Mouse (Mus musculus) hindbrain, embryonic 12.5 days (tissue): ENCODE results near the gene Zdhhc20. TPM values are rescaled to one million over a fixed set of nuclear protein-coding genes. Genes with fewer than 3 reads are reported as not detected.
"Not testable (repeated sequence)": the region's sequence is repeated elsewhere in the genome, so short reads cannot be mapped to it uniquely, and the experiment has no call there.

Source experiments
- ATAC-seq: fragments of 200-750 bp; cut with Nextera tagmentation; 2 replicates; pipeline ENCODE4 v1.8.0; 2017; ENCODE audit warnings: moderate TSS enrichment; ENCODE audit not compliant: low FRiP score
- H3K27ac ChIP-seq: fragments of 300-500 bp; sonication (generic); 2 replicates; pipeline ENCODE4 v1.5.1; 2016; ENCODE audit warnings: mild to moderate bottlenecking
- H3K27me3 ChIP-seq: fragments of 300-500 bp; sonication (generic); 2 replicates; pipeline ENCODE4 v1.6.1; 2016; ENCODE audit warnings: mild to moderate bottlenecking
- H3K36me3 ChIP-seq: fragments of 300-500 bp; sonication (generic); 2 replicates; pipeline ENCODE4 v1.6.1; 2016; ENCODE audit warnings: mild to moderate bottlenecking
- H3K4me1 ChIP-seq: fragments of 300-500 bp; sonication (generic); 2 replicates; pipeline ENCODE4 v1.6.1; 2016
- H3K4me2 ChIP-seq: fragments of 300-500 bp; sonication (generic); replicated peaks from 2 replicates; pipeline ENCODE4 v1.6.1; 2016; ENCODE audit warnings: mild to moderate bottlenecking
- H3K4me3 ChIP-seq: fragments of 300-500 bp; sonication (generic); 2 replicates; pipeline ENCODE4 v1.5.1; 2016; ENCODE audit warnings: mild to moderate bottlenecking
- H3K9ac ChIP-seq: fragments of 300-500 bp; sonication (generic); 2 replicates; pipeline ENCODE4 v1.6.1; 2016; ENCODE audit warnings: mild to moderate bottlenecking, moderate library complexity
- H3K9me3 ChIP-seq: fragments of 300-500 bp; sonication (generic); replicated peaks from 2 replicates; pipeline ENCODE4 v1.6.1; 2016; ENCODE audit warnings: mild to moderate bottlenecking
- WGBS: fragments of 180-500 bp; shearing (Covaris S2); methylation state at CpG from one replicate; pipeline ENCODE4 v1.1.7; 2016; 5-methylcytosine and 5-hydroxymethylcytosine counted together
- polyA plus RNA-seq: library from polyadenylated mRNA; unstranded; fragments of >200 nt; fragmentation: Nextera tagmentation; extraction: Ambion mirVana; gene quantifications from 2 replicates; pipeline ENCODE4 v1.2.1, GENCODE M21; 2016

Gene Zdhhc20
- polyA plus RNA-seq, 1 experiment from 2014 or later: 67.0 TPM

DNA sequence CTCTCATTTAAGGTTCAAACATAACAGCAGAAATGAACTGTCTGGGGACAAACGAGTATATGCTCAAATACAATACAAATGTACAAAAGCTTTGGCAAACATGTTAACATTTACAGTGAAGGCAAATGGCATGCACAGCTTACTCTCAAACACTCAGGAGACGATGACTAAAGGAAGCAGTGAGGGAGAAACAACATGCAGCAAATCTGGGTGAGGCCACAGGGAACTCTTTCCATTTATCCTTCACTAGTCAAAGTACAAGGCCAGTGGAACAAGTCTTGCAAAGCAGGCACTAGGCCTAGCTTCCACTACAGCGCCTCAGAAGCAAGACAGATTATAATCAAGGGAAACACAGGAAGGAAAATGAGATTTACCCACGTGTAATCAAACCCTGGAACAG lies 7.4 kb downstream of the Zdhhc20 start:
- Histone ChIP-seq H3K4me3 (no peak overlapping the region), H3K27me3 (no peaks in the 10 kb centered on the region), H3K36me3 (no peaks in the 10 kb centered on the region), H3K27ac (no peak overlapping the region), H3K9me3 (no peaks in the 10 kb centered on the region), H3K9ac (no peak overlapping the region), H3K4me2 (no peak overlapping the region), H3K4me1 (peaks cover 6% of the 10 kb centered on the region; the same call in 1 of the 2 replicates)
- ATAC-seq: no peak
- 70% methylated on average over 4 of the region's 4 CpGs for WGBS

DNA sequence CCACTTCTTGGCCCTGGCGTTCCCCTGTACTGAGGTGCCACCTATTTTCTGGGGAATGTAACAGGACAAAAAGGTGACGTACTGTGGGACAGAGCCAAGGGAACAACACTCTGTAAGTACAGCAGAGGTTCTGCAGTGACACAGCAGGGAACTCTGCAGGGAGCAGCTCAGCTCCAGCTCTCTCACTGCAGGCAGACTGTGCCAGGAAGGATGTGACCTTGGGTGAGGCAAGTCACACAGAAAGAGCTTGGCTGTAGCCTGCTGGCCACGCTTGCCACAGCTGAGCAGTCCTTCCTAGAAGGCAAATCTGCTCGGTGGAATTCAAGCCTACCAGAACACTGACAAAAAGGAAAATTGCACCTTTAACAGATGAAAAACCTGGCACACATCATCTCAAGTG lies 8.3 kb downstream of the Zdhhc20 start:
- no peak overlapping the region for H3K9ac ChIP-seq
- no peaks in the 10 kb centered on the region for H3K36me3 ChIP-seq
- H3K4me1 ChIP-seq: peaks cover 6% of the 10 kb centered on the region; the same call in 1 of the 2 replicates
- no peak overlapping the region for H3K4me3 ChIP-seq
- WGBS: 56% methylated on average over 4 of the region's 4 CpGs
- no peaks in the 10 kb centered on the region for H3K9me3 ChIP-seq
- no peak for ATAC-seq
- no peak overlapping the region for H3K4me2 ChIP-seq
- no peaks in the 10 kb centered on the region for H3K27me3 ChIP-seq
- no peak overlapping the region for H3K27ac ChIP-seq

DNA sequence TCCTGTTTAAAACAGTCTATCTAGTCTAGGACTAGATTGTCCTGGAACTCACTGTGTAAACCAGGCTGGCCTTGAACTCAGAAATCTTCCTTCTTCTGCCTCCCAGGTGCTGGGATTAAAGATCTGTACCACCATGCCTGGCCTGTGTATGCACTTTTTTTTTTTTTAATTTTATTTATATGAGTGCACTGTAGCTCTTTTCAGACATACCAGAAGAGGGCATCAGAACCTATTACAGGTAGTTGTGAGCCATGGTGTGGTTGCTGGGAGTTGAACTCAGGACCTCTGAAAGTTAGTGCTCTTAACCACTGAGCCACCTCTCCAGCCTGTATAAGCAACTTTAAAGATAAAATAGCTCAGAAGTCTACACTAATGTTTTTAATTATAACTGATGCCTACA lies 9.0 kb downstream of the Zdhhc20 start:
- H3K4me3 ChIP-seq: no peak overlapping the region
- ATAC-seq: no peak
- no peak overlapping the region for H3K9ac ChIP-seq

DNA sequence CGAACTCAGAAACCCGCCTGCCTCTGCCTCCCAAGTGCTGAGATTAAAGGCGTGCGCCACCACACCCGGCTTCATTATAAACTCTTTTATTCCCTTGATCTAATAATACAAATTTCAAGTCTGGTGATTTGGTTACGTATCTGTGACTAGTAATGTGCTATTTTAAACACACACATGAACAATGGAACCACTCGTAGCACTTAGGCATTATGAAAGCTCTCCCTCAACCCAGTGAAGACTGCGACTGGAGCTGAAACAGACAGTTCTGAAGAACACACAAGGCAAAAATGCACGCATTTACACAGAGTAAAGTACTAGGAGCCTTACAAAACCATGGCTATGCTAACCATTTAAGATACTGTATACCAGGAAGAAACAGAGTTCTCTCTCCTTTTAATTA lies 12.2 kb downstream of the Zdhhc20 start:
- no peaks in the 10 kb centered on the region for H3K27me3 ChIP-seq
- no peaks in the 10 kb centered on the region for H3K9me3 ChIP-seq
- WGBS: 93% methylated on average over 9 of the region's 9 CpGs
- no peak overlapping the region for H3K27ac ChIP-seq
- no peak for ATAC-seq
- no peak overlapping the region for H3K4me2 ChIP-seq
- no peak overlapping the region for H3K9ac ChIP-seq
- H3K4me3 ChIP-seq: no peak overlapping the region
- peaks cover 4% of the 10 kb centered on the region; the same call in 1 of the 2 replicates for H3K36me3 ChIP-seq
- H3K4me1 ChIP-seq: peaks cover 6% of the 10 kb centered on the region; the same call in 1 of the 2 replicates

More for the DNA sequence above, 9.0 kb downstream of the Zdhhc20 start:
- no peaks in the 10 kb centered on the region for H3K27me3 ChIP-seq
- H3K36me3 ChIP-seq: no peaks in the 10 kb centered on the region
- H3K4me1 ChIP-seq: peaks cover 6% of the 10 kb centered on the region; the same call in 1 of the 2 replicates
- no peaks in the 10 kb centered on the region for H3K9me3 ChIP-seq
- no peak overlapping the region for H3K4me2 ChIP-seq
- H3K27ac ChIP-seq: no peak overlapping the region

DNA sequence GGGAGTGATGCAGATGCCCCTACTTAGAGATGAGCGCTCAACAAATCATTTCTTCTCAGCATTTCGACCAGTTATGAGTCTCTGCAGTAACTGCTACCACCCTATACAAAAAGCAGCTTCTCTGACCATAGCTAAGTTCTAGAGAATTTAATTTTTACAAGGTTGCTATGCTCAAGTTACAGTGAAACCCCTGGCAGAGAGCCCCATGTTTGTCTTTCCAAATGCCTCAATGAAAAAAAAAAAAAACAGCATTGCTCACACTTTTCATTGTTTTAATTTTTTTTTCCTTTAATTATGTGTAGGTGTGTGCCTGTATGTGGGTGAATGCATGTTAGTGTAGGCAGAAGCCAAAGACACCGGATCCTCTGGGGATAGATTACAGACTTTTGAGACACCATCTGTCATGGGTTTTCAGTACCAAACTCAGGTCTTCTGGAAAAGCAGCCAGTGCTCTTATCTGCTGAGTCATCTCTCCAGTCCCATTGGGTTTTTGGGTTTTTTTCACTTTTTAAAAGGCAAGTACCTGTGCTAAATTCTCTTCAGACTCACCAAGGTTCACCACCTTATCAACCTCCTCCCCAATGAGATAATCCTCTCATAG lies 23.3 kb downstream of the Zdhhc20 start:
- Histone ChIP-seq H3K9ac (no peak overlapping the region), H3K9me3 (no peaks in the 10 kb centered on the region), H3K27me3 (no peaks in the 10 kb centered on the region), H3K4me1 (no peaks in the 10 kb centered on the region), H3K4me3 (no peak overlapping the region), H3K36me3 (peaks cover 42% of the 10 kb centered on the region), H3K27ac (no peak overlapping the region), H3K4me2 (no peak overlapping the region)
- no peak for ATAC-seq
- 93% methylated on average over 3 of the region's 3 CpGs for WGBS

DNA sequence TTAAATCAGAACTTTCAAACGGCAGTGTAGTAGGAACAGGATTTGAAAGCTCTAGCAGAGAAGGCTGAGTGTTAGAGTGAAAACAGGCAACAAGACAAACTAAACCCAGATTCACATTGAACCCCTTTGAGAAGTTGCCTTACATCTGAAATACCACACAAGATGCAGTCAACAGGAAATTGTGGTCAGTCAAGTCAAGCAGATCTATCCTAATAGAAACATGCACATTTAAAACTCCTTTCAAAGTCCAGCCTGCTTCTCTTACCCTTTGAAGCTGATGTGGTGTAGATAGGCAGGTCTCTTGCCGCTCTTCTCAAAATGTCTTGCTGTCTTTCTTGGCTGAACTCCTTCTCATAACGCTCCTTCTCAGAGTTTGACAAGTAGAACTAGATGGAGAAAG lies 24.8 kb downstream of the Zdhhc20 start:
- H3K36me3 ChIP-seq: peaks cover 46% of the 10 kb centered on the region
- no peak for ATAC-seq

DNA sequence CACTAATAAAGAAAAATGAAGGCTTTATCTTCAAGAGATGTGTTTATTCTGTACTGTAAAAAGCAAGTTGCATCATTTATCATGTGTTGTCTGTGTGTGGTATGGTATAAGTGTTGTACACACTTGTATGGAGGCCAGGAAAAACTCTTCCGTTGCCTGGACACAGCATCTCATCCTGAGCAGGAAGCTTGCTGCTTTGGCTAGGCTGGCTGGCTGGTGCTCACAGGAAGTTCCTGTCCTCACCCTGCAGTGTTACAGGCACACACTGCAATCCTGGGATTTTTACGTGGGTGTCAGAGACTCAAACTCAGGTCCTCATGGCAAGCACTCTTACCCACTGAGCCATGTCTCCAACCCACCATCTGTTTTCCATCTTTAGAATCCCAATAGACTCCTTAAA lies 26.9 kb downstream of the Zdhhc20 start:
- H3K9ac ChIP-seq: no peak overlapping the region
- H3K9me3 ChIP-seq: no peaks in the 10 kb centered on the region
- H3K27ac ChIP-seq: no peak overlapping the region
- H3K4me1 ChIP-seq: no peaks in the 10 kb centered on the region
- H3K4me3 ChIP-seq: no peak overlapping the region
- WGBS: 94% methylated on average over 2 of the region's 2 CpGs
- no peak overlapping the region for H3K4me2 ChIP-seq
- ATAC-seq: no peak
- H3K36me3 ChIP-seq: peaks cover 37% of the 10 kb centered on the region
- H3K27me3 ChIP-seq: no peaks in the 10 kb centered on the region

More for the DNA sequence above, 24.8 kb downstream of the Zdhhc20 start:
- no peak overlapping the region for H3K4me3 ChIP-seq
- H3K27me3 ChIP-seq: no peaks in the 10 kb centered on the region
- H3K4me2 ChIP-seq: no peak overlapping the region
- H3K27ac ChIP-seq: no peak overlapping the region
- no peak overlapping the region for H3K9ac ChIP-seq
- no peaks in the 10 kb centered on the region for H3K4me1 ChIP-seq
- H3K9me3 ChIP-seq: no peaks in the 10 kb centered on the region
- WGBS: 95% methylated on average over 3 of the region's 3 CpGs

DNA sequence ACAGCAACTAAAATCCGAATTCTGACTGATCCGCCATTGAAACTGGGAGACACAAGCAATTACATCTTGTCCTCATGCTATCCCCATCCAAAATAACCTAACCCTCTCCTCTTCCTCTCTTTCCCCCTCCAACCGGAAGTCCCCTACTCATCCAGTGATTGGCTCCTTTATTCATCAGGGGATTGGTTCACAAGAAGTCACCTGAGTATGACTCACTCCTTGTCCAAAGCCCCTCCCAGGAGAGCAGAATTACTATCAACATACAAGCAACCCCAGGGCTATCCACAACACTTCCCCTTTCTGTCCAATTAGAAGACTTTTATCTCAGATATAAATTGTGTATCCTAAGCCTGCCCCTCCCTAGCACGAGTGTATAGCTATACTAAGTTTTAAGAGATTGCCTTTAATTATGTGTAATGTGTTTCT lies 28.1 kb downstream of the Zdhhc20 start:
- no peaks in the 10 kb centered on the region for H3K27me3 ChIP-seq
- H3K4me3 ChIP-seq: no peak overlapping the region
- H3K4me2 ChIP-seq: no peak overlapping the region
- WGBS: 89% methylated on average over 4 of the region's 4 CpGs
- no peak overlapping the region for H3K27ac ChIP-seq
- H3K9me3 ChIP-seq: no peaks in the 10 kb centered on the region
- no peaks in the 10 kb centered on the region for H3K4me1 ChIP-seq
- peaks cover 43% of the 10 kb centered on the region for H3K36me3 ChIP-seq
- no peak for ATAC-seq
- H3K9ac ChIP-seq: no peak overlapping the region

DNA sequence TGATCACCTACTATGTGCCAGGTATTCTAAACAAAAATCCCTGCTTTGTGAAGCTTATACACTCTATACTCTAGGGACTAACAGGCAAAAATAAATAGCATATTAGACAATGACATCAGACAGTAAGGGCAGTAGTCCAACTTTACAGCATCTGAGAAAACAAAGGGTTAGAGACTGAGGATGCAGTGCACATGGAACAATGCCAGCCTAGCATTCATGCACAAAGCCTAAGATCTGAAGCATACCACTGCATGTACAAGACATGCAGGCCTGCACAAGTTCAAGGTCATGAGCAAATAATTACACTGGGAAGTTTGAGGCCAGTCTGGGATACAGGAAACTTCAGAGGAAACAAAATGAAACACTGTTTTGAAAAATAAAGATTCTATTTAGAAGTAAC lies 30.6 kb downstream of the Zdhhc20 start:
- Histone ChIP-seq H3K27ac (no peak overlapping the region), H3K4me1 (no peaks in the 10 kb centered on the region), H3K36me3 (peaks cover 26% of the 10 kb centered on the region), H3K27me3 (no peaks in the 10 kb centered on the region), H3K4me2 (no peak overlapping the region), H3K9ac (no peak overlapping the region), H3K4me3 (no peak overlapping the region), H3K9me3 (no peaks in the 10 kb centered on the region)
- ATAC-seq: no peak

DNA sequence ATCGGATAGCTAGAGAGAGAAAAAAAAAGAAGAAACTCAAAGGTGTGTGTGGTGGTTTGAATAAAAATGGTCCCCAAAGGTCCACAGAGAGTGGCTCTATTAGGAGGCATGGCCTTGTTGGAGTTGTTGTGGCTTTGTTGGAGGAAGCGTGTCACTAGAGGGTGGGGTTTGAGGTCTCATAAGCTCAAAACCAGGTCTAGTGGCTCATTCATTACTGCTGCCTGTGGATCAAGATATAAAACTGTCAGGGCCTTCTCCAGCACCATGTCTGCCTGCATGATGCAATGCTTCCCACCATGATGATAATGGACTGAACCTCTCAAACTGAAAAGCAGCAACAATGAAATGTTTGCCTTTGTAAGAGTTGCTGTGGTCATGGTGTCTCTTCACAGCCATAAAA lies 31.5 kb downstream of the Zdhhc20 start:
- 96% methylated on average over 2 of the region's 2 CpGs for whole genome bisulfite sequencing
- Histone ChIP-seq H3K4me3 (no peak overlapping the region), H3K27ac (no peak overlapping the region), H3K27me3 (no peaks in the 10 kb centered on the region), H3K4me1 (no peaks in the 10 kb centered on the region), H3K4me2 (no peak overlapping the region), H3K36me3 (peaks cover 21% of the 10 kb centered on the region), H3K9ac (no peak overlapping the region), H3K9me3 (no peaks in the 10 kb centered on the region)
- no peak for ATAC-seq

DNA sequence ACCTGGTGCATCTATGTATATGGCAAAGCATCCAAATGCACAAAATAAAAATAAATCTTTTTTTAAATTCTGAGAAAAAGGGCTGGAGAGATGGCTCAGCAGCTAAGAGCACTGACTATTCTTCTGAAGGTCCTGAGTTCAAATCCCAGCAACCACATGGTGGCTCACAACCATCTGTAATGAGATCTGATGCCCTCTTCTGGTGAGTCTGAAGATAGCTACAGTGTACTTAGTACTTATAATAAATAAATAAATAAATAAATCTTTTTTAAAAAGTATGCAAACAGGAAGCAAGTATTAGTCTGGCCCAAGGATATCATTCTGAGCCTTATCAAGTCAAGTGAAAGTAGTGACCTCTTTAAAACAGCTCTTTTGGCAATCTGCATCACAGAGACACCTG lies 34.0 kb downstream of the Zdhhc20 start:
- H3K4me2 ChIP-seq, H3K9ac ChIP-seq, H3K27ac ChIP-seq, H3K27me3 ChIP-seq, H3K4me1 ChIP-seq, H3K4me3 ChIP-seq, H3K9me3 ChIP-seq, ATAC-seq: not testable (repeated sequence)
- H3K36me3 ChIP-seq: peaks cover 15% of the 10 kb centered on the region

DNA sequence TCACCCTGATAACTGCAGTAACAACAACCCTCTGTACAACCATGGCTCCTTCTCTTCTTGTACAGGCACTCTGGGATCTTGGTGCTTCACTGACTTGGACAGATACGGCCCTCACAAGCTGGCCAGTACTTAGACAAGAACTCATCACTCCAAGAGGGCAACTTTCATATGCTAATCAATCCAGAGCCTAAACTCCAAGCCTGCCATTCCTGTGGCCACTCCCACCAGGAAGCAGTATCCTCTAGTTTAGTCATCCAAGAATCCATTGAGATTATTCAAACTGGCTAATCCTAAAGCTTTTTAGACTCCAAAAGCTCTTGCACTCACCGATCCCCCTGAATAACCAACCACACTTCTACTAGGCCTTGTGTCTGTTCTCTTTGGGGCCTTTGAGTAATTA lies 37.1 kb downstream of the Zdhhc20 start:
- Histone ChIP-seq H3K36me3 (peaks cover 23% of the 10 kb centered on the region), H3K9ac (no peak overlapping the region), H3K4me3 (no peak overlapping the region), H3K27ac (no peak overlapping the region), H3K4me2 (no peak overlapping the region), H3K27me3 (no peaks in the 10 kb centered on the region), H3K9me3 (no peaks in the 10 kb centered on the region), H3K4me1 (no peaks in the 10 kb centered on the region)
- 81% methylated on average over 2 of the region's 2 CpGs for WGBS
- no peak for ATAC-seq

DNA sequence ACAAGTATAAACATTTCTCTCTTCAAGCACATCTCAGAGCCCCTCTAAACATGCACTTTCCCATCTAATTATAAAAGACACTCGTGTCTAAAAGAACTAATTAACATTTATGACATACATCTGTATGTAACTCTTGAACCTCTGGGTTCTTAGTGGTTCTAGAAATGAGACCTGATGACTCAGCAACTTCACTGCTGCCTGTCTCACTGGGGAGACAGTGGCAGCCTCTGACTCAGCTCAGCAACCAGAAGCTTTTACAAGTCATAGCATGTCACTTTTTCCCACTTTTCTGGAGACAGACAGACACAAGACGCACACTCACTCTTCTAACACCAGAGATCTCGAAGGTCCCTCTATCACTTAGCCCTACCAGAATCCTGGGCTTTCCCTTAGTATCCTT lies 39.7 kb downstream of the Zdhhc20 start:
- H3K9ac ChIP-seq: no peak overlapping the region
- no peak overlapping the region for H3K4me3 ChIP-seq
- H3K9me3 ChIP-seq: no peaks in the 10 kb centered on the region
- no peak overlapping the region for H3K4me2 ChIP-seq
- peaks cover 32% of the 10 kb centered on the region for H3K36me3 ChIP-seq
- ATAC-seq: no peak
- no peaks in the 10 kb centered on the region for H3K4me1 ChIP-seq
- WGBS: 89% methylated on average over 3 of the region's 3 CpGs
- H3K27me3 ChIP-seq: no peaks in the 10 kb centered on the region
- H3K27ac ChIP-seq: no peak overlapping the region
